Mouse (Mus musculus) embryo, embryonic 10 days (tissue): ENCODE data around the gene Olfr196.
"Not testable (repeated sequence)": the region's sequence is repeated elsewhere in the genome, so short reads cannot be mapped to it uniquely, and the experiment has no call there.

Experiments
- DNase-seq: peaks from one replicate; pipeline ENCODE4 v3.0.0-alpha.2; 2015; ENCODE audit warnings: low spot score

Olfr196 gene

DNA sequence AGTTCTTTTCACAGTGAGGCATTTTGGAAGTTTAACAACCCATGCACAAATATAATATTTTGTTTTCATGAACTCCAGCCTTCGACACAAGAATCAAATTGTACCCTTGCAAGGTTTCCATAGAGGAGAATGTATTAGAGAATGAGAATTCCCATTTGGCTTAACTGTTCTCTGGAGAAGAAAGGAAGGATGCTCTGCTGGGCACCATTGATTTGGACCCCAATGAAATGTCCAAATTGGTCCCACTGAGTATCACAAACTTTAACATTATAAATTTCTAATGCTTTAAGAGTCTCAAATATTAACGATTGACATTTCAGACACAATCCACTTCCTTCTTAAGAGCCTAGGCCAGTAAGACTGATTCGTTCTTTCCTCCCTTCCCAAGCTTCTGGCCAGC is at the start of gene Olfr196:
Gene Olfr196, minus strand, starts transcription at position 101 of the 400 bp plus-strand sequence.
- DNase-seq, result no peak

DNA sequence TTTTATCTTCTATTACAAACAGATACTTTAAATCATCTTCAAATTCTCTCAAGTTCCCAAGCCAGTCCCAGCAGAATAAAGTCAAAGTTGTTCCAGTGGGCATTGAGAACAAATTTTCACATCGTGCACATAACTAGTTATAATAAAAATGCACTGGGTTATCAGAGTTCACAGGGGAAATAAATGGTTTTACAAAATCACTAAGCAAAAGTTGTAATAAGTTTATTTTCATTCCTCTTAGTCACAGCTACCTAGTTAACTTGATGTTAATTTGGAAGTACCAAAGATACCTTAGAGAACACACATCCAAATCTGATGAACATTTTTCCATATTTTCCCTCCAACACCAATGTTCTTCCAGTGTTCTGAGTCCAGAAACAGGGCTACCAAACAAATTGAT is 49.4 kb upstream of the Olfr196 start, which contains the start of gene Olfr199:
Gene Olfr199, minus strand, starts transcription at position 101 of the 400 bp plus-strand sequence.
- not testable (repeated sequence) for DNase-seq

DNA sequence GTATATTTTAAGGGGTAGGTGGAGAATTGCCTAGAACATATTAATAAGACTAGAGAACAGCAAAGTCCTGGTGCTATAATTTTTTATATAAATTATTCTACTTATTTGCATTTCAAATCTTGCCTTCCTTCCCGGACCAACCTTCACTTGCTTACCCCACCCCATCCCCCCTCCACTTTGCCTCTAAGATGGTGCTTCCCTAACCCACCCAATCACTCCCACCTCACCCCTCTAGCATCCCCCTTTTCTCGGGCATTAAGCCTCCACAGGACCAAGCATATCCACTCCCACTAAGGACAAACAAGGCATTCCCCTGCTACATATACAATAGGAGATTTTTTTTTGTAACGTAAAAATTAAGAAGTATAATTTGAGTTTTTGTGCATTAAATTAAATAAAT is 47.6 kb upstream of the Olfr196 start:
- not testable (repeated sequence) for DNase-seq

DNA sequence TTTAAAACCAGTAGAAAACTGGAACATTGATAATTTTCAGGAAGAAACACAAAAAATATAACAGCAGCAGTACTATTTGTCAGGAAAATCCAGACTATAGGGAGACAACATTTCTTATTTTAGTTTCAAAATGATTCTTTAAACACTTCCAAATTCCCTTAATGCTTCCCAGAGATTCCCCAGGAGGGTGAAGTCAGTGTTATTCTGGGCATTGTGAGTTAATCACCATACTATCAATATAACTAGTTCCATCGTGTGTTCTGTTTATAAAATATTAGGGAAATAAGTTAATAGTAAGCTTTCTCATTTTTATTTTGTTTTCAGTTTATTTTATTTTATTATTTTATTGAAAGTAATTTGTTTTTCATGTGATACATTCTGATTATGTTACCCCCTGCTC is 33.2 kb upstream of the Olfr196 start, which contains the start of gene Olfr198:
Gene Olfr198, minus strand, starts transcription at position 101 of the 400 bp plus-strand sequence.
- DNase-seq, result not testable (repeated sequence)

DNA sequence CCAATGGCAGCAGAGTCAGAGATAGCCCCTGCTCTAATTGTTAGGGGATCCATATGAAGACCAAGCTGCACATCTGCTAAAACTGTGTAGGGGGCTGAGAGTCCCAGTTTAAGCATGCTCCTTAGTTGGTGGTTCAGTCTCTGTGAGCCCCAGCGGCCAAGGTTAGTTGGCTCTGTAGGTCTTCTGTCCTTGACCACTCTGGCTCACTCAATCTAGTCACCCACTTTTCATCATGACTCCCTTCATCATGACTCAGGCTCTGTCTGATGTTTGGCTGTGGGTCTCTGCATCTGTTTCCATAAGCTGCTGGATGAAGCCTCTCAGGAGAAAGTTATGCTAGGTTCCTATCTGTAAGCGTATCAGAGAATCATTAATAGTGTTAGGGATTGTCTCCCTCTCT is 18.3 kb downstream of the Olfr196 start:
- no peak for DNase-seq

DNA sequence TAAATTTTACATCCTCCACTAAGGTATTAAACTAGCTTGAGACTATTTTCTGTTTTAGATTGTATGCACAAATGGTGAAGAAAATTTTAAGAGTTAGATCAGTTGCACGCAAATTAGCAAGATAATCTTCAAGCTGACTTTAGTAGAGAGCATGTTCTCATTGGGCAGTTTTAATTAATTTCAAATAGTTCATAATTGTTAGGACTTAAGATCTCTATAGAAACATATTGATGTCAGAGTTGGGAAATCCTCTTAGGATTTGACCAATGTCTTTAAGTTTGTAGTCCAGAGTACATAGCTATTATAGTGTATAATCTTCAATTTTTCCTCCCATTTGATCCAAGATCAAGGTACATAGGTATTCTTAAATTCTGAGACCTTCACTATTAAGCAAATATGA is 23.5 kb downstream of the Olfr196 start, which contains the start of gene Olfr195:
Gene Olfr195, plus strand, starts transcription at position 301 of the 400 bp plus-strand sequence.
- DNase-seq, result no peak

DNA sequence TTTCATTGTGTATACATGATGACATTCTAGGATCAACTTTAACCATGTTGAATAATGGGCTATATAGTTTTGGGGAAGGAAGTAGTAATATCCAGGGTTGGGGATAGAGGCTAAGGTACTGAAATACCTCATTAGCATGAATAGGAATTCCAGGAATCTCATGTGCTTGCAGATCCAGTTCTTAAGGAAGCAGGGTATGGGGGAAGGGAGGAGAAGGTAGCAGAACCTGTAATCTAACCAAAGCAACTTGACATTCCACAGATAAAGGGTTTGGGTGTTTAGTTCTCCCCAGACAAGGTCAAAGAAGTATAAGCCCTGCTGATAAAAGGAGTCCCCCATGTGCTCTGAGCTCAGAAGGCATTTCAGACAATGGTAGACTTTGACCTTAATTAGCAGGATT is 29.1 kb downstream of the Olfr196 start:
- DNase-seq, result peak; percentile 4

DNA sequence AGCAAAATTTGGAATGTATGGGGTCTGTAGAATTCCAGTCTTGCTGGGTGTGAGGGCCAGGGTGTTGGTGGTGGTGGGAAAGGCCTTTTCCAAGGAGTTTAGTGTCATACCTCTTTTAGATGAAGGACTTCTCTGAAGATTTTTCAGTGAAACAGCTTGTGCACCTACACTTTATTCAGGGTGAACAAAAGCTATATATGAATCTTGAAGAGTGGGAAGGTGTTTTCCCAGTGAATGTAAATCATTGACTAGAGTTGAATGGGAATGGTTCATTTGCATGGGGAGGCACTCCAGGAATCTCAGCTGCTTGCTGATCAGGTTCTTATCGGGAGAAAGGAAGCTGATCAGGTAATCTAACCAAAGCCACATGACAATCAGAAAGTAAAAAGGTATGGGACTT is 39.5 kb downstream of the Olfr196 start:
- DNase-seq, result no peak

DNA sequence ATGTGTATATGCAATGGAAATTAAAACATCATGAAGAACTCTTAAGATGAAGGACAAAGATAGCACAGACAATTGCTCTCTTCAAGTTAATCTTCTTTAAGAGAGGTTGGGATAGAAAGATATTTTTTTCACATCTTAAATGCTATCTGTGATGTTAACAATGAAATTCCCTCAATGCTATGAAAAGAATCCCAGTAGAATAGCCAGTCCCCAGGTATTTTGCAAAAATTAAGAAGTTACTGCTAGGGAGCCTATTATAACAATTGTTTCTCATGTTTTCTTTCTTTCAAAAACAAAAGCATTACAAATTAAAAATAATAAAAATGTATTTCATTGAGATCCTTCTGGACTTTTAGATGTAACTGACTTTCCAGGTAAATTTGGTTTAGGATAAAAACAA is 49.3 kb downstream of the Olfr196 start, which contains the start of gene Olfr194:
Gene Olfr194, minus strand, starts transcription at position 101 of the 400 bp plus-strand sequence.
- DNase-seq, result no peak
